Mouse (Mus musculus) lung, postnatal 25 days (tissue): Measurements from ENCODE around the gene Dcst1.
A peak's percentile ranks its signal among the peaks of the same experiment; 100 is the strongest.

Experiments
- DNase-seq: peaks from one replicate; pipeline ENCODE4 v3.0.0; 2022; ENCODE audit warnings: low spot score

Gene Dcst1

DNA sequence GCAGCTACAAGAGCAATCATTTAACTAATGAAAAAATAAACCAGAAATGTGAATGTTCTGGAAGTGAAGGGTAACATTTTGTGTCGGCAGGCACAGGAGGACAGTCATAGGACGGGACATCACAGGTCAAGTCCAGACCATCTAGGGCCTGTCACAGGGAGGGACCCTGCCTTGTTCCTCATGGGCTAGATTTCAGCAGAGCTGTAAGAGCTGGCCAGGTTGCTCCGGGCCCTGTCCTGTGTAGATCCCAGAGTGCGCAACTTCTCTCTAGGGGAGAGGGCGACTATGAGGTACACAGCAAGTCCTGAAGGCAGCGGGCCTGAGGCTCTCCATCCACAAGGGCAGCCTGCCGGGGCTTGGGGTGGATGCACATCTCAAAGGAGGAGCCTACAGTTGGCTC lies 3.4 kb downstream of the Dcst1 start, which contains the start of gene Dcst2:
Dcst2 (plus strand) TSS at position 301 of the 400 bp plus-strand sequence.
- DNase-seq, result no peak

DNA sequence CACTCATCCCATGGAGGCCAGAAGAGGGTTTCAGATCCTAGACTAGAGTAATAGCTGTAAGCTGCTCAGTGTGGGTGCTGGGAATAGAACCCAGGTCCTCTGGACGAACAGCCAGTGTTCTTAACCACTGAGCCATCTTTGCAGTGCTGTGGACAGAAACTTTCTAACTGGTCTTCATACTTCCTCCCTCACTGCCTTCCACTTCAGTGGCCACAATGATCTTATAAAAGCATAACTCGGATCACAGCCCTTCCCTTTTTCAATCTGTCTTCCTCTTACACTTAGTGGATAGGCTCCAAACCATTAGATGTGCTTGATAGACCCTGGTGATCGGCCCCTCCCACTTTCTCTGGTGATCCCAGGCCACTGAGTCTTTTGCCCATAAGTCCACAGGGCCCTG lies 4.8 kb downstream of the Dcst1 start:
- DNase-seq, result no peak

DNA sequence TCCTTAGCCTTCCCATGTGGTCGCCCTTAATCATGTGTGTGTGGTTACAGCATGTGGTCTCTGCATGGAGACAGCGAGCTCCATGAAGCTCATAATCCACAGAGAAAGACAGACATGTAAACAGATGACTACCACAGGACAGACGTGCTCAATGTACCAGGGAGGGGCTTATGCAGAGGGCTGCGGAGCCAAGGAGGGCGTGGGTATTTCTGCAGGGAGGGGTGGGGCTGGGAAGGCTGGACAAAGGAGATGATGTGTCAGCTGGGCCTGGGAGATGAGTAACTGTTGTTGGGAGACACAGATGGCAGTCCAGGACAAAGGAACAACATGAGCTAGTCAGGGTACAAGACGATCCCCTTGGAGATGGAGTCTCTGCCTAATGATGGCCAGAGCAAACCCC lies 5.4 kb downstream of the Dcst1 start:
- DNase-seq, result no peak

DNA sequence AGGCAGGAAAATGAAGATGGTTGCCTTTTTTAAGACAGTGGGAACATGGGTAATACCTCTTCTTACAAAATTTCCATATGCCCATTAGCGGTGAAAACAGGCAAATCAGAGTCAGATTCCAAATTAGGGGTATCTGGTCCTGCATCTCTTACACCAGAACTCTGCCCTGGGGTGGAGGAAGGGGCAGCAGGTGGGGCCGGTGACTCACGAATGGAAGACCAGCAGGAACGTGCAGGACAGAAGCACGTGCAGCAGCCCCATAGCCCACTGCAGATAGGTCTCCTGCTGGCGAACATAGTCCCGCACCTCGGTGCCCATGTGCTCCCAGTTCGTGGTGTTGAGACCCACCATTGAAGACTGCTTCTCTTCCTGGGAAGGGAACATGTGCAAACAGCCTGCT lies 9.0 kb downstream of the Dcst1 start:
- no peak for DNase-seq

DNA sequence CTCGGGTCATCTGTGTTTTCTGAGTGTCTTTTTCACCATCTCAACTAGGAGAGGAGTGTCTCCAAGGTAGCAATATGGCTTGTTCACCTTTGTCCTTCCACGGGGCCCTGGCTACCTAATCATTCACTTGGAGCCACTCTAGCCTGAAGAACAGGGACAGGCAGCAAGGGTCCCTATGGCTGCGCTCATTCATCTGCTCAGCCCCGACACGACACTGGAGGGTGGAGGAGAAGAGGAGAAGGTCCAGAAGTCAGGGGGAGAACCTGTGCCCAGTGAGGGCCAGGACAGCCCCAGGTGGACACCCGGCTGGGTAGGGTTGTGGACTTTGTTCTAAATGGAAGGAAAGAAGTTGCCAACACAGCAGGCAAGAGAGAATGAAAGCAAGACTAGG lies 9.5 kb downstream of the Dcst1 start:
- DNase-seq, result no peak

DNA sequence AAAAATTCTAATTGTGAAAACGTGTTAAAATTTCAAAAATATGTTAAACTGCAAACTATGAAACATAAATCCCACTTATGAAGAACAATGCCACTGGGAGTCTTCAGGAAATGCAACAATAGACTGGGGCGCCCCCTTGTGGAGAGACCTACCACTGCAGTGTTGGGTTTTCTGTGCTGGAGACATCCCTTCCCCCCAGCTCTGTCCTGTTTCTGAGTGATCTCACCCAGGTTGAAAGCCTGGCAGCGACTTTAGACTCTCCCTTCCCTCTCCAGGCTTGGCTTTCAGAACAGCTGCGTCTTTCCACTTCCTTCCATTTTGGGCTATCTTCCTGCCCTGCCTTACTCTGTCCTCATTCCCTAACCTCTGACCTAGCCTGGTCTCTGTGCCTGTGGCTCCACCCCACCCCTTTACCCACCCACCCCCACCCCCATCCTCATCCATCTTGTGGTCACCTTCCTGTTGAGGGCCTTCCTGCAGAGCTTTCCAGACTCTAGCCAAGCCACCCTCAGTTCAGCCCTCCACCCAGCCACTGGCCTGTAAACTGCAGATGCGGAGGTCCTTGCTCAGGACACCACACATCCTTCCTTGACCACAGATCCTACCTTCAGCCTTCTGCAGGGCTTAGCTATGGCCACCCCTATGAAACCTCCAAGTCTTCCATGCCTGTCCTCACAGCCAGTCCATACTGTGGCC lies 10.1 kb downstream of the Dcst1 start:
- DNase-seq, result peak; percentile 89

DNA sequence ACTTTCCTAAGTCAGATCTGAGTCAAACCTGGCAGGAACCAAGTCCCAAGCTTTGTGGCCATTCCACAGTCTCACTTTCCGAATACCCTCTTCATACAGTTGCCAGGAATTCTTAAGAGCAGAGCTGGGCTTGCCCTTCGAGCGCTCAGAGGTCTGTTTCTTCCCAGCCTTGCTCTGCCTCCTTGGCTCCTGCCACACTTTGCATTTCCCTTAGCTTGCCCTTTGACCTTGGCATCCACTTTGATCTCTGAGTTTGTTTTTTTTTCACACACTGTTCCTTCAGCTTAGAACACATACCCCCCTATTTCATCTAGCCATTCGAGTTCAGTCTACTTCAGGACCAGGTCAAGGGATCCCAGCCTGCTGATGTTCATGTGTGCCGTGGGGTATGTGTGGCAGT lies 13.8 kb downstream of the Dcst1 start:
- DNase-seq, result peak; percentile 38

DNA sequence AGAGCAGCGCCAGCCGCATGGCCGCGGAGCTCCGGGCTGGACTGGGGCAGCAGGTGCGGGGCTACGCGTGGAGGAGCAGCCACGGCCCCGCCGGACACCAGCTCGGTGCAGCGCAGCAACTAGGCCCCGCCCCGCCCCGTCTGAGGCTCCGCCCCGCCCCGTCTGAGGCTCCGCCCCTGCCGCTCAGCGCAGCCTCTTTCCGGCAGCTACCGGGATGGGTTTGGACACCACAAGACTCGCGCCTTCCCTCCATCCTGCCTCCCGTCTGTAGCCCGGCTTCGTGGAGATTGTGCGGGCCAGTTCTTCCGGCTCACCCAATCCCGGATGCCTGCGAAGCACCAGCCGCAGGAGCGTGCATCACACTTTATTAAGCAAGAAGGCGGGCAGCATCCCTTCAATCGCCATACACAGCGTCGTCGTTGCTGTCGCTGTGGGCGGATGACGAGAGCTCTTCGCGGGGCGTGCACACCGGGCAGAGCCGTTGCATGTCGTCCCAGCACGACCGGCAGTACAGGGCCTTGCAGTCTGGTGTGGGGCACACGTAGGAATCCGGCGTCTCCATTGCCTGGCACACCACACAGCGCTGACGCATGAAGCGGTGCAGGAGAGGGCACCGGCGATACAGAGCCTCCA lies 15.1 kb downstream of the Dcst1 start, which contains the start of gene Adam15:
Adam15 (minus strand) TSS at position 128 of the 633 bp plus-strand sequence.
- peak; percentile 89 for DNase-seq

DNA sequence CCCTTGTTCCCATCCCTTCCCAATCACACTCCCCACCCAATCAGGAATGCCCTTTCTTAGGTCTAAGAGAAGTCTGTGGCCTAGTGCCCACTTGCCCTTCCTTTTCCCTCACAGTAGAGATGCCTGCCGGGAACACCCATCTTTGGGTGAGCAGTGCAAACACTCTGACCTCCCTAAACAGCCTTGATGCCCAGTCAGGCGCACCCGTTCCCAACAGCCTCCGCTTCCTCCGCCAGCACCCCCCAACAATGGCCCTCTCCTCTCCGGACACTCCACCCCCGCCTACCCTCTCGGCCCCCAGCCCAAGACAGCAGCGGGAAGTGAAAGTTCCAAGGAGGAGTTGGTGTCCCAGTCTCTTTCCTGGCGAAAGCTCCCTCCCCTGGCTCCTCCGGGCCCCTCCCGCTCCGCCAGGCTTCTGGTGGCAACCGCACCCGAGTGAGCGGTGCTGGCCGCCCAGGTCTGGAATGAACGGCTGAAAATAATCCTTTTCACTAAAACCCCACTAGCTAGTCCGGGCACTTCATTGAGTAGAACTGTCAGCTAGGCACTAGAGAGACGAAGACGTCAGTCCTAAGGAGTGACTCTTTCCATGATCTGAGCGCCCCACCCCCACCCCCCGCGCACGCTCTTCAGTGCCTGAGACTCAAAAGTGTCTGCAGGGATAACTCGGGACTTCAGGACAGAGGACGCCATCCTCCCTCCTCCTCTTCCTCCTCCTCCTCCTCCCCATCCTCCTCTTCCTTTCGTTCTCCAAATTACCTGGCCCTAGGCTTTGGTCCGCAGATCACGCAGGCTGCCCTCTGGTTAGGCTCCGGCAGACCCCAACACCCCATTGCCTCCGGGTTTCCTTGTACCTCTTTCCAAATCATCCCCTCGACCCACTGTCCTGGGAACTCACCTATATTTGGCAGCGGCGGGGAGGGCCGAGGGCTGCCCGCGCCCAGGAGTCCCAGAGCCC lies 15.9 kb downstream of the Dcst1 start:
- peak; percentile 84 for DNase-seq

DNA sequence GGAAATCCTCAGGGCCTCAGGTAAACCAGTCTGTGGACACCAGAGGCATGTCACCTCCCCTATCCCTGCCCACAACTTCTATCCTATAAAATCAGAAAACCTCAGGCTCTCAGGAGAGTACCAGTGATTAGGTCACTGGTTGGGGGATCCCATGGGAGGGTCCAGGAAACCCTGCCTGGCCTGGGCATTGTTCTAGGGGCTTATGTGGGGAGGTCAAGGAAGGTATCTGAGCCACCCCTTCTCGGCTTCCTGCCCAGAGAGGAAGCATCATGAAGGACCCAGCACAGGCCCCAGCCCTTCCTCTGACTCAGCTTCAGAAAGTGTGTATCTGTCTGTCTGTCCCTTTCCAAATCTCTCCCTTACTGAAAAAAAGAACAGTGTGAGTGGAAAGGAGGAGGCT lies 17.1 kb downstream of the Dcst1 start:
- DNase-seq, result no peak

DNA sequence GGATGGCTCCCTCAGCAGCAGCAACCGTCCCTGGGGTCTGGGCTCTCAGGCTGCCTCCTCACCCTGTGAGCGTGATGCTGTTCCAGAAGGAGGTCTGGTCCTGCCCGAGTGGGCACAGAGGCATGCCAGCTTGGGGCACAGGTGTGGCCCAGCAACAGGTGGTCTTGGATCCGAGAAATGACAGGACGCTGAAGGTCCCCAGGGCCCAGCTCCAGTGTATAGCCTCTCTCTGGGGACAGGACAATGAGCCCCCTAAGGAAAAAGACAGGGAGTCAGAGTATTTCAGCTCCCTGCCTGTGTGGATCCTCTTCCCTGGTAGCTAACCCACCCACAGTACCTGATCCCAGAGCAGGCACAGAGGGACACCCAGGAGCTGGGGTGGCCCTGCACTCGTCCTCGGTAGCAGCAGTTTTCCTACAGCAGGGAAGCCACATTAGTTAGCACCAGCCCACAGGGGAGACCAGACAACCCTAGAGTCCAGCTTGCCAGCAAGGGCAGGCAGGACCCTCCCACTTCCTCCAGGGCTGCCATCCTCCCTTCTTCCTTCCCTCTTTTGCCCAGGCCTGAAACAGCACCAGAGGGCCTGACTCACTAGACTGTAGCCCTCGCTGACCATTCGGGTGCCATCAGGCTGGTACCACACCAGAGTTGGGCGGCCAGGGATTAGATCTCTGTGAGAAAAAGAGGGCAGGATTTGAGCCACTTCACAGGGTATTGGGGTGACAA lies 18.1 kb downstream of the Dcst1 start:
- DNase-seq, result no peak

DNA sequence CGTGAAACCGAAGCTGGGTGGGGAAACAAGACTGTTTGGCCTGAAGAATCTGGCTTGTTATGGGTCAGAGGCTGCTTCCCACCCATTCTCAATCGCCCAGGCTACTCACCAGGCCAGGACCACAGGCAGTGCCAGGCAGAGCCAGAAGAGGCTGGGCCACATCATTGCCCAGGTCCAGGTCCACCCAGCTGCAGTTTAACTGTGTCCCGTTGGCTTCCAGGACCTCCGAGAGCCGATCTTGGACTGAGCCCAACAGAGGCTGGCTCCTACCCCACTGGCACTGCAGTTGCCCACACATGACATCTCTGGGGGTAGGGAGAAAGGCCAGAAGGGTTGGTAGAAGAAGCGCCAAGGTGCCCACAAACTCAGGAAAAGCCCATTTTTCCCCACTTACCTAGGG lies 21.8 kb downstream of the Dcst1 start:
- DNase-seq, result no peak

DNA sequence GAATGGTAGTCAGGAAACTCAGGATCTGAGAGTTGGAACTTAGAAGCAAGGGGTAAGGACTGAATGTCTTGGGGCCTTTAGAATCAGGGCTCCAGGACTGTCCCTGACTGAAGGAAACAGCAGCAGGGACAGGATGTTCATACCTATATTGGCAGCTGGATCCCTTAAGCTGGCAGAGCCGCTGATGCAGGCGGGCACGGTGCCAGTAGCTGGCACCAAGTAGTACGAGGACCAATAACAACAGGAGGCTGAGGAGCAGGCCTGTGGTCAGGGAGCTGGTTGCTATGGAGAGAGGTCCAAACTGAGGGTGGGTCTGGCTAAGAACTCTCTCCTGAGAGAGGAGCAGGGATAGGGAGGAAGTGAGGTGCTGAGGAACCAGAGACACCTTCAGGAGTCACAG lies 23.3 kb downstream of the Dcst1 start:
- DNase-seq, result no peak

DNA sequence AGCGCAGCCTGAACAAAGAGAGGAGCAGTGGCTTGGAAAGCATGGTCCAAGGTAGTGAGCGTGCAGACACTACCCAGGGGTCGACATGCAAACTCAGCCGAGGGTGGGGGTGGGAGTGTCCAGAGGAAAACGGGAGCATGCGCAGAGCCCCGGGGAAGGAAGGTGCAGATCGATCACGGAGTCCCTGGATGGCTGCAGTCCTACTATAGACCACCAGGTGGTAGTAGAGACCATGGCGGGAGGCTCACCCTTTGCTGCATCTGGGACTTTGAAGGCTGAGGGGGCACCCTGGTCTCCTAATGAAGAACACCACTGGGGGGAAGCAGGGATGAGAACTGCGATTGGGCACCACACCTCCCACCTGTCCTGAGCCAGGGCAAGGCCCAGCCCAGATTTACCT lies 24.6 kb downstream of the Dcst1 start:
- DNase-seq, result peak; percentile 77

DNA sequence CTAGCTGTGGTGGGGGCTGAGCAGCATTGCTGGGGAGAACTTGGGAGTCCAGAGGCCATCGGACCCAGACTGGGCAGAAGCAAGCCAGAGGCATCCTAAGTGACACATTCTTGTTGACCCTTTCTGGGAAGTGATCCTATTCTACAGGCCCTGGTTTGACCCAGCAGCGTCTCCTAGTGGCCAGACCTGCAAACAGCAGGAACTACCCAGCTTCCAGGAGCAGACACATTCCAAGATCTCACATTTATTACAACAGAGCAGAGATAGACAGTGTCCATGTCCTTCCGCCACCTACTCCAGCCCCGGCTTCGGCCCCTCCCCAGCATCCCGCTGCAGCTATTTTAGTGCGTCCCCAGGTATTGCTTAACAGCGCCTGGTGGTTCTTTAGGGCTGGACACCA lies 25.6 kb downstream of the Dcst1 start:
- peak; percentile 63 for DNase-seq

DNA sequence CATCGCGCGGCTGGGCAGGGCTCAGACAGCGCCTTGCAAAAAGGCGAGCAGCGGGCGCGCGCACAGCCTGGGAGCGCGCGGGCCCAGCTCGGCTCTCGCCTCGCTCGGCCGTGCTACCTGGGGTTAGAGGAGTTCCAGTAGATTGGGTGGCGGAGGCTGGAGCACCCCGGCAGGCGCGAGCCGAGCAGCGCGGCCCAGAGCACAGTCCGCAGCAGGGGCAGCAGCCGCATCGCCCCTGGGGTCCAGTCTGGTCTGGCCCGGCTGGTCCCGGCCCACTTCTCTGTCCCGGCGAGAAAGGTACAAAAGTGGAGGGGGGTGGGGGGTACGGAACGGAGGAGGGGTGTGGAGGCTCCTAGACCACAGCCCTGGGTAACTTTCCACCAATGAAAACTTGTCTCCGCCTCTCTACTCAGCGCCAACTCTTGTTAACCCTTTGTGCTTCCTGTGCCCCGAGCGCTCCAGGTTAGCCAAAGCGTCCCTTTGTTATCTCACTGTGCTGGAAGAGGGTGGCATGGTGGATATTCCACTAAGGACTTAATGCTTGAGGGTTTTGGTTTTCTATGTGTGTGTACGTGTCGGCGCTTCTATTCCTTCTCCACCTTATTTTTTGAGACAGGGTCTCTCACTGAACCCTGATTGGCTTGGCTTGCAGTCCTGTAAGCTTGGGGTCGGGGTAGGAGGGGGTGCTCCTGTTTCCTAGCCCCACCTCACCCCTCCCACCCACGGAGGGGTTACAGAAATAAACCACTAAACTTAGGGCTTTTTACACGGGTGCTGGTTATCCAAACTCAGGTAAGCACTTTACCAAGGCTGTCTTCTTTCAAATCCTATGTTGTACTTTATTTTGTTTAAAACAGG lies 27.1 kb downstream of the Dcst1 start, which contains the start of gene Efna4:
Efna4 (minus strand) TSS at position 308 of the 858 bp plus-strand sequence.
- no peak for DNase-seq

DNA sequence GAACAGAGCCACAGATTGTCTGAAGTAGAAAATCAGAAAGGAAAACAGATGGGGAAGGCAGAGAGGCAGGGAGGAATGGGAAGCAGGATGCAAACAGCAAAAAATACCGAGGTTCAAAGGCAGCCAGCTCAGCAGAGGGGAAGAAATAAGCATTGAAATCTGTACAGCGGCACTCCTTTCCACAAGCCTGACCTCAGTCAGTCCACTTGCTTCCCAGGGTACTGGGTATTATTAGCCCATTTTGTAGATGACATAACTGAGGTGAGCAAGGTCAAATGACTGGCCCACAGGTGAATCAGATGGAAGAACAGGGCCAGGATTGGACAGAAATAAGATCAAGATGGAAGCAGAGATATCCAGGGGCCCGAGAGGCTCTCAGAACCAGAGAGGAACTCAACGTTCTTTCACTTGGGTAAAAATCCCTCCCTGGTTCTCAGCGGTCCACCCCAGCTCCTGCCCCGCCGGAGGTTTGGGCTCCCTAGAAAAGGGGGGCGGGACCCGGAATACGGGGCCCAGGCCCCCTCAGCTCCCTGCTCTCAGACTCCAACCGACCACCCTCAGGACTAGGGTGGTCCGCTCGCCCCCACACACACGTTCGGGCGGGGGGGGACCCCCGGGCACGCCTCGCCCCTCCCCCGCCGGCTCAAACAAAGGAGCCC lies 27.9 kb downstream of the Dcst1 start:
- no peak for DNase-seq

DNA sequence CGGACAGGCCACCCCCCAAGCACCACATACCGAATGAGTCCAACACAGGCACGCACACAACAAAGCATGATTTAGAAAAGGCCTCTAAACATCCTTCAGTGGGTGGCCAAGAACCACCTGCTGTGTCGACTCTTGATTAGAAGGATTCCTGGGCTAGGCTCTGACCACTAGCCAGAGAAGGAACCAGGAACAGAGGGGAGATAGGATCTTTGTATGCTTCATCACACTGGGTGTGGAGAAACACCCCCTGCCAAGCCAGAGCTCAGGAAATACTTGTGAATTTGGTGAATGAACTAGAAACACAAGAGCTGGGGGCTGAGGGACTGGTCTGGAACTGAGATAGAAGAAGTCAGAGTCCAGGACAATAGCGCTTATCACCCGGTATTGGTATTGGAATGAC lies 28.5 kb downstream of the Dcst1 start:
- DNase-seq, result no peak

DNA sequence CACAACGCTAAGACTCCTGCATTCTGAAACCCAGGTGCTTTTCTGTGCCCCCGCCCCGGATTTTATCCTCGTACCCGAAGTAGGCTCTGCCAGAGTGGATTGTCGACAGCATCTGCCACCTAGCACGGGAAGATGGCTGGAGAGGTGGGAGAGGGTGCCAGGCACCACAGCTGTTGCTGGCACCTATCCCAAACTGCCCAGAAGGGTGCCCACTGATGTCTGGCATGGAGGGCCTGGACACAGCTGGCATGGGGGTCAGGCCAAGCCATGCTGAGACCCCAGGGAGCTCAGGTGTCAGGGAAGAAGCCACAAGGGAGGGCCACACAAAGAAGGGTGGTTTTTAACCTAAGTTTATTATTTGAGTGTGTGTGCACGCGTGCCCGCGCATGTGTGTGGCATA lies 32.0 kb downstream of the Dcst1 start:
- DNase-seq, result no peak

DNA sequence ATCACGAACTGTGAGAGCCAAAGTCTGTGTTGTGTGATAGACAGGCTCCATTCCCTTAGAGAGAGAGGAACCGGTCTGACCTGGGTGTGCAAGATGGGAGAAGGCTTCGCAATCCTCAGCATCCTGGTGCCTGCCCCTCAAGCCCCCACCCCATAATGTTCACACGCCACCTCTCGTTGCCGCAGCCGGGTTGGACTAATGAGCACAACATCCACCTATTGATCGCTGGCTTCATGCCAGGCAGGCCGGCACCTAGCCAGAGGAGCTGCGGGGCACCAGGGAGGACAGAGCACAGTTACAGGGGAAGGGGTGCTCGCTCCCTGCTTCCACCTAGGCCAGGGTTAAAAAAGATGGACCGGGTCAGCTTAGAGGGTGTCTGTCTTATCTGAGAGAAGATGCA lies 32.6 kb downstream of the Dcst1 start:
- DNase-seq, result no peak
